Mouse (Mus musculus) bone marrow, adult 2 months (tissue): ENCODE data around the gene Wdr17.

Experiments used
- CTCF ChIP-seq: fragments of 200-500 bp; IDR thresholded peaks from 2 replicates; pipeline ENCODE4 v1.5.1; 2011; ENCODE audit warnings: low read length, control low read depth; ENCODE audit not compliant: control insufficient read depth, insufficient read depth
- POLR2A ChIP-seq: fragments of 200-500 bp; IDR thresholded peaks from 2 replicates; pipeline ENCODE4 v1.6.1; 2011; ENCODE audit warnings: low read depth, mild to moderate bottlenecking, control low read depth, low read length, borderline replicate concordance; ENCODE audit not compliant: control insufficient read depth

GRCm38 (mm10) chr8:54894637-54895322 is 7.8 kb upstream of the Wdr17 start:
- no peak for TF ChIP-seq CTCF
- TF ChIP-seq POLR2A, result no peak
